Mouse (Mus musculus): ENCODE results near the gene Nop2. TPM values are rescaled to one million over a fixed set of nuclear protein-coding genes. Genes with fewer than 3 reads are reported as not detected.
"Not testable (repeated sequence)": the region's sequence is repeated elsewhere in the genome, so short reads cannot be mapped to it uniquely, and the experiment has no call there.

The Nop2 gene
- total RNA-seq, 2 experiments from 2014 or later, result 16.2 to 19.9 TPM

DNA sequence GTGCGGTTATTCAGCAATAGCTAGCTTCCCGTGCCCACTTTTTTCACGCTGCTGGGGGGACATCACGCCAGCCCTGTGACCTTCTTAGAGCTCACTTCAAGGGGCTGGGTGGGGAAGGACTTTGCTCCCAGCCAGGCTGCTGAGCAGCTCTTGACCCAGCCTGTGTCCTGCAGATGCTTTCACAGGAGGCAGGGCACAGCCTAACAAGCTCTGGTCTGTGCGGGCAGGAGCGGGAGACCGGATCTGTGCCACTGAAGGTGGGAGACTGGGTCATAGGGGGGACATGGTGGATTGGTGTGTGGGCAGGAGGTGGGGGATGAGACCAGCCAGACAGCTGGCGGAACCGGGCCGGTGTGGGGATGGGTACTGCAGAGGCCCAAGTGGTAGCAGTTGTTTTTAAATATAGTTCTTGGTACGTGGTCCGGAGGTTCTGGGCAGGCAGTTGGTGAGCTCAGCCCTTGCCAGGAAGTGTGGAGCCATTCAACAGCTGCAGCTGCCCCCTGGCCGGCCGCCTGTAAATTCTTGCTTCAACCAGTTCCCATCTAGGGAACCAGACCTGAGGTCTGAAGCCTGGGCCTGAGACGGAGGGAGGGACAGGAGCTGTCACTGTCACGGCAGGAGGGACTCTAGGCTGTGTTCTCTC lies 17.3 kb downstream of the Nop2 start:
- intact Hi-C loops (cut with DNase I), result loop anchor here (5.0 kb wide), 2 partner anchors 43 to 123 kb away; partner anchors contain the start of genes Mrpl51 and Ncapd2
- peak; percentile 60 to 77 for DNase-seq

DNA sequence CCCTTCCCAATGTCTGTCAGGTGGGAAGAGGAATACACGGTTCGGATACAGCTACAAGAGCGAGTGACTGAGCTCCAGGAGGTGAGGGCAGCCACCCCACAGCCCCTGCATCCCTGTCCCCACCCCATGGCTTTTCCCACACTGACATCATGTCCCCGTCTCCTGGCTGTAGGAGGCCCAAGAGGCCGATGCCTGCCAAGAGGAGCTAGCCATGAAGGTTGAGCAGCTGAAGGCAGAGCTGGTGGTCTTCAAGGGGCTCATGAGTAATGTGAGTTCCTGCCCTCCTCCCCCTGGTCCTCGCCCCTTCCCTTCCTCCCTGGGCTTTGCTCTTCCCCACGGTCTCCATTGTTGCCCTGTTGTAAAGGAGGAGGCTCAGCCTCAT lies 17.9 kb downstream of the Nop2 start:
- intact Hi-C loops (cut with DNase I), result loop anchor here (5.0 kb wide), 2 partner anchors 43 to 123 kb away; partner anchors contain the start of genes Mrpl51 and Ncapd2

DNA sequence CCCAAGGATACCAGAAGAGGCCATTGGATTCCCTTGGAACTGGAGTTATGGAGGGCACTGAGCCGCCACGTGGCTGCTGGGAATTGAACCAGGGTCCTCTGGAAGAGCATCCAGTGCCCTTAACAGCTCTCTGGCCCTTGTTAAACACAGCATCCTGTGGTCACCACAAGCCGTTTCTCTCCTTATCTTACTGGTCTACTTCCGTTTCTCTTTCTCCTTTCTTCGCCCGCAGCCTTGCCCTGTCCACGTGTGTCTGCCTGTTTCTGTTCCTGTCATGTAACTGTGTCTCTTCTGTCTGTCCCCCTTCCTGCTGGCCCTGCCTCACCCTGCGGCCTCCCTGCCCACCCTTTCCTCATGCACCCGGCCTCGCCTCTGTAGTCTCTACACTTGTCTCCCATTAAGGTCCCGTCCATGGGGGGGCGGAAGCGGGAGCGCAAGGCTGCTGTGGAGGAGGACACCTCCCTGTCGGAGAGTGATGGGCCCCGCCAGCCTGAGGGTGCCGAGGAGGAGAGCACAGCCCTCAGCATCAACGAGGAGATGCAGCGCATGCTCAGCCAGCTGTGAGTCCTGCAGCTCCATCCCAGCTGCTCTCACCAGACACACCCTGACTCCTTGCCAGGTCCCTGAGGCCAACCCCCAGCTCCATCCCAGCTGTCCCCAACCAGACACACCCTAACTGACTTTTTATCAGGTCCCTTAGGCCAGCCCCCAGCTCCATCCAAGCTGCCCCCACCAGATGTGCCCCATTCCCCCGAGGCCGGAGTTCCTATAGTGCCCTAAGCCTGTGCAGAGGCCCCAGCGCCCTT lies 20.7 kb downstream of the Nop2 start:
- intact Hi-C loops (cut with DNase I), result loop anchor here (1.0 kb wide), 1 partner anchor 8 kb away; no protein-coding TSS in a partner anchor
- peak; percentile 73 to 77 for DNase-seq

More for the DNA sequence above, 17.9 kb downstream of the Nop2 start:
- peak in 1 of 2 experiments; percentile 38 for DNase-seq

DNA sequence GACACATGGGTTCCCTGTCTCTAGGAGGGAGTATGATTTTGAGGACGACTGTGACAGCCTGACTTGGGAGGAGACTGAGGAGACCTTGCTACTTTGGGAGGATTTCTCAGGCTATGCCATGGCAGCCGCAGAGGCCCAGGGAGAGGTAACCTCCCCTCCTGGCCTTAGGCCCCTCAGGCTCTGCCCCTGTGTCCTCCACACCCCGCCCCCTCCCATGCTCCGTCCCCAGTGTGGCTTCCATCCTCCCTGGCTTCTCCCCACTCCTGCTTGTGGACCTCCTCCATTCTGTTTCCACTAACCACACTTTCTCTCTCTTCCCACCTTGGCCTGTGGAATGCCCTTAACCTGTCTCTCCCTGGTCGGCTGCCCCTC lies 21.3 kb downstream of the Nop2 start:
- intact Hi-C loops (cut with DNase I), result no loop called here
- DNase-seq, result no peak

DNA sequence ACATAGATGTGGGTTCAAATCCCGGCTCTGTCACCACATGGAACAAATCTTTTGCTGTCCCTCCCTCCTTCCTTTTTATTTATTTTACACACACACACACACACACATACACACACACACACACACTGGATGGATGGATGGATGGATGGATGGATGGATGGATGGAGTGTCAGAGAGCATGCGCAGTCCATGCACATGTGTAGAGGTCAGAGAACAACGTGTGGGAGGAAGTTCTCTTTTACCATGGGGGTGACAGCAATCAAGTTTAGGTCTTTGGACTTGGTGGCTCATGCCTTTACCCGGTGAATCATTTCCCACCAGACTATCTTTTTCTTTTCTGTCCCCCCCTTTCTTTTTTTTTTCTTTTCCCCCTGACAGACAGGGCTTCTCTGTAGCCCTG lies 22.0 kb downstream of the Nop2 start:
- DNase-seq, result no peak
- intact Hi-C loops (cut with DNase I), result no loop called here

DNA sequence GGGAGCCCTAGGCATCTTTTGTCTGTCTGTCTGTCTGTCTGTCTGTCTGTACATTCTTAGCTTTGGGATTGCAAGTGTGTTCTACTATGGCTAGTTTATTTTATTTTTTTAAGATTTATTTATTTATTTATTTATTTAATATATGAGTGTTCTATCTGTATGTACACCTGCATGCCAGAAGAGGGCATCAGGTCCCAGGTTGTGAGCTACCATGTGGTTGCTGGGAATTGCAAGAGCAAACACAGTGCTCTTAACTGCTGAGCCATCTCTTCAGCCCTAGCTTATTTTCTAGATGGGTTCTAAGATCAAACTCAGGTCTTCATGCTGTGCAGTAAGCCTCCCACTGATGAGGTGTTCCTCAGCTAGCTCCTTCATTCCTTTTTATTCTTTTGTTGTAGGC lies 22.8 kb downstream of the Nop2 start:
- DNase-seq, result no peak
- intact Hi-C loops (cut with DNase I), result no loop called here

DNA sequence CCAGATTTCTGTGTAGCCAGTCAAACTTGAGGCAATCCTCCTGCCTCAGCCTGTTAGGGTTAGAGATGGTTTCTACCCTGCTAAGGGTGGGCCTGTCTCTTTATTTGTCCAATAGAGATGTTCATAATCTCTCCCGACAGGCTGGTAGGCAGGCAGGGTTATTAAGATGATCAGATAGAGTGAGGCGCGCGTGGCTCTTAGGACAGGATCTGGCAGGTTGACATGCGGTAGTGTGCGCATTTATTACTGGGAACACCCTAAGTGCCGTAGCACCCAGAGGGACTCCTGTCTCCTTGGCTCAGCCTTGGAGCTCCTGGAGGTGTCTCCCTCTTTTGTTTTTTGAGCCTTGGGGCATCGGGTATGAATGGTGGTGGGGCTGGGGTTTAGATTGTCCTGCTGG lies 23.6 kb downstream of the Nop2 start:
- DNase-seq, result no peak
- intact Hi-C loops (cut with DNase I), result no loop called here

DNA sequence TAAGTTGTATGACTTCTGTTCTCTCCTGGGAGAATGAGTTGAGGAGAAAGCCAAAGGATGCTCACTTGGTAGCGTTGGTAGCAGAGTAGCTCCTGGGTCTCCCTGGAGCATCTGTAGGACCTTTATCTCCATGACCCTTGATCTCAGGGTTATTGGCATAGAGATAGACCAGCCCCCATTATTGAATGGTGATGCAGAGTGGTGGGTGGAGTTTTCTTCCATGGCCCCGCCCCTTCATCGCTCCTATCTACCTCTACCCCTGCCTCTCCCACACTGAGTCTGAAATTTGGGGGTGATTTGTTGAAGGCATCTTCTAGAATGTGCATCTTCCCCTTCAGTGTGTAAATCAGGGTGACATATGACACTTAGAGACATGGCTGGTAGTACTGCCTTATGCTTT lies 24.8 kb downstream of the Nop2 start:
- no peak for DNase-seq
- intact Hi-C loops (cut with DNase I), result no loop called here

DNA sequence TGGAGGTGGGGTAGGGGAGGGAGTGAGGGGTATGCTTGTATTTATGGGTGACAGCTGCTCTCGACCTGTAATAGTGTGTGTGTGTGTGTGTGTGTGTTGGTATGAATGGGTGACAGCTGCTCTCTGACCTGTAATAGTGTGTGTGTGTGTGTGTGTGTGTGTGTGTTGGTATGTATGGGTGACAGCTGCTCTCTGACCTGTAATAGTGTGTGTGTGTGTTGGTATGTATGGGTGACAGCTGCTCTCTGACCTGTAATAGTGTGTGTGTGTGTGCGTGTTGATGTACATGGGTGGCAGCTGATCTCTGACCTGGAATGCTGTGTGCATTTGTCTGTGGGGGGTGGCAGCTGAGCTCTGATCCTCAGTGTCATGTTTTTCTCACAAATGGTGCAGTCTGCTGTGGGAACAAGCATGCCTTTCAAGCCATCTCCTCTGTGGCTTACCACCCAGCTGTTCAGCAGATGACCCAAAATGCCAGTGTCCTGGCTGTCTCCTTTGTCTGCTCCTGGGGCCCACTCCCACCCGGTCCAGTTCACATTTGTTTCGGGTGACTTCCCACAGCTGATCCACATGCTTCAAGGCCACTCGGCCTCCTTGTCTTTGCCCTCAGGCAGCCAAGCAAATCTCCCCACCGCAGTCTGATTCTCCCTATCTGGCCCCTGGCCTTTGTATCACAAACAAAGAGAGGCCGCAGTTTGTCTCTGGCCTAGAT lies 25.4 kb downstream of the Nop2 start:
- DNase-seq, result no peak
- intact Hi-C loops (cut with DNase I), result no loop called here

DNA sequence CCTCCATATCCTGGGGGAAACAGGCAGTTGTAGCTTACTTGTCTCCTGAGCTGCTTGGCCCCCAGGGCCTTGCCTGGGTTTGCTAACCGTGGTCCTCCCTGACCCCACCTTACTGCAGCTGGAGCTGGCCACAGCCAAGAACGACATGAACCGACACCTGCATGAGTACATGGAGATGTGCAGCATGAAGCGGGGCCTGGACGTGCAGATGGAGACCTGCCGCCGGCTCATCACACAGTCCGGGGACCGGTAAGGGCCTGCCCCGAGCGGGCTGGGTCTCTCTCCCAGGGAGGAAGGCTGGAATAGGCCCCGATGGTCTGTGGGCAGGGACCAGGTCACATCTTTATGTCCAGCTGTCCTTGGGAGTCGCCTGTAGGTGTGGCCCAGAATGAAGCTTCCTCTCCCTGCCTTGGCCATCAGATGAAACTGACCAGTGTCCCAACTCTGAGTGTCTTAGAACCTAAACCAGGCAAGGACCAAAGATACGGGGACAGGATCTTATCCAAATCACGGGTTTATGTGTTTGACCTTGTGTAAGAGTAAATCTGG lies 27.3 kb downstream of the Nop2 start:
- intact Hi-C loops (cut with DNase I), result no loop called here
- DNase-seq, result no peak

DNA sequence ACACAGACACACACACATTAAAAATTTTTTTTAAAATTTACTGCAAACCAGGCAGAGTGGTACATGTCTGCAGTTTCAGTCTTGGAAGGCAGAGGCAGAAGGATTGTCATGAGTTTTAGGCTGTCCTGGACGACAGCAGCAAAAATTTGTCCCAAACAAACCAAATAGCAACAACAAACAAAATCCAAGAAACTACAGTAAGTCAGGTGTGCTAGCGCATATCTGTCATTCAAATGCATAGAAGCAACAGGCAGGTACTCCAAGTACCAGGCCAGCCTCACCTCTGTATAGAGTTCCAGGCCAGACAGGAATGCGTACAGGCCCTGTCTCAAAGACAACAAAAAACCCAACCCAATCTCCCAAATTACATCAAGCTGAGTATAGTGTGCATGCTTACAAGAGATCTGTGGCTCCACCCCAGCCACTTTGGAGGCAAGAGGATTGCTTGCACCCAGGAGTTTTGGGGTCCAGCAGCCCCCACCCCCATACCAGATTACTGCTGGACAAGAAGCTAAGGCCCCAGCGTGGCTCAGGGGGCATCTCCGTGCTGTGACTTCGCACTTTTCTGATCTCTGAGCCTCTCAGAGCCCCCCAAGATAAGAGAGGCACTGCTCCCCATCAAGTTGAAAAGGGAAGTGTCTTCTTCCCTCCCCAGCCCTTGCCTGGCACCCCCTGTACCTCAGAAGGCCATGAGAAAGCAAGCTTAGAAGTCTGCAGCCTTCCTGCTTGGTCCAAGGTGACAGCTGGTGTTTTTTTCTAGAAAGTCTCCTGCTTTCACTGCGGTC lies 28.3 kb downstream of the Nop2 start:
- DNase-seq, result no peak
- intact Hi-C loops (cut with DNase I), result loop anchor here (1.0 kb wide), 1 partner anchor 8 kb away; no protein-coding TSS in a partner anchor

DNA sequence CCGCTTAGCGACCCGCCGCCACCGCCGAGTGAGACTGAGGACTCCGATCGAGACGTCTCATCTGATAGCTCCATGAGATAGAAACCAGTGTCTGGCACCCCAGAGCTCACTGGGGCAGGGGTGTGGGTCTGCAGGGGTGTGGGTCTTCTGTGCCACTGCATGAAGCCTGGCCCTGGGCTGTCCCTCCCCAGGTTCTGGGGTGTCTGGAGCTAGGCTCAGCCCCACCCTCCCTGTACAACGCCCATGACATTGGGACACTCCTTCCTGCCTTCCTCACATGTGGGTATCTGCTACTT lies 28.8 kb downstream of the Nop2 start:
- intact Hi-C loops (cut with DNase I), result loop anchor here (1.0 kb wide), 1 partner anchor 8 kb away; no protein-coding TSS in a partner anchor
- DNase-seq, result no peak

DNA sequence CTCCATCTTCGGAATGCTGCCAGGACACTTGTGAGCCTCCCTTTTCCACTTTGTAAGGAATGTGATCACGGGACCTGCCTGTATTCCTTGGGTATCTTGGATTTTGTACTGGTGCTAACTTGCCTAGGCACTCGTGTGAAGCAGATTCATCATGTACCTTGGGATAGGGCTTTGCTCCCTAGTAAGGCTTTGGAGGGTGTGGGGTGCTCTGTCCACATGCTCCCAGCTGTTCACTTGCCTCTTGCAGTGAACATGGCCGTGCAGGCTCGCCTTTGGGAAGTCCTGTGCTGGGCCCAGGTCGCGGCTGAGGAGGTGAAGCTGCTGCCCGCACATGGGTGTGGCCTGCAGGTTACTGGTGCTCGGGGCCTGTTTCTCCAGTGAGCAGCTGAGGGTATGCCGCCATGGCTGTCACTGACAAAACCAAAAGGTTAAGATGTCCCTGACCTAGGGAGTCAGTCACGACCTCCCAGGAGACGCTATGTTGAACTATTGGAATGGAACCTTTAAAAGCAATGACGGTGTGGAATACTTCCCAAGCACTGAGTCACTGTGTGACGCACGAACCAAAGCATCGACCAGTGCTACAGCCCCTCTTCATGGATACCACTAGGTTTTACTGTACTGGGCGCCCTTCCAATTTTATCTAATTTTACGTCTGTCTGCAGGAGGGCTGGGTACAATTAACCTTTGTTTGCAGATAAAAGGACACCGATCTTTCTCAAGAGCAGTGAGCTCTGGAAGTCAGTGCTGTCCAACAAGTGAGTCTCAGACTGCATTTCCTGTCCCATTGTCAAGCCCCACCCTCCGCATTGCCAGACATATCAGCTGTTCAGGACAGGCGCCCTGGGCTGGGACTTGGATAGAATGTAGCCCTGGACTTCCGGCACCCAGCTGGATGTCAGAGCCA lies 29.4 kb downstream of the Nop2 start:
- DNase-seq, result peak; percentile 77 to 81
- intact Hi-C loops (cut with DNase I), result loop anchor here (1.0 kb wide), 1 partner anchor 9 kb away; no protein-coding TSS in a partner anchor

DNA sequence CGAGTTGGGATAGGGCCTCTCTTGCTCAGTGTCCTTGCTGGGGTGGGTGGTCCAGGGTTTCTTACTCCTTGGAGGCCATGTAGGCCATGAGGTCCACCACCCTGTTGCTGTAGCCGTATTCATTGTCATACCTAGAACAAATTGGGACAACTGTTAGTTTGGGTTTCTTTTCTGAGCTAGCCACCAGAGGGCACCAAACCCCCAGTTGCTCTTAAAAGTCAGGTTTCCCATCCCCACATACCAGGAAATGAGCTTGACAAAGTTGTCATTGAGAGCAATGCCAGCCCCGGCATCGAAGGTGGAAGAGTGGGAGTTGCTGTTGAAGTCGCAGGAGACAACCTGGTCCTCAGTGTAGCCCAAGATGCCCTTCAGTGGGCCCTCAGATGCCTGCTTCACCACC lies 30.3 kb downstream of the Nop2 start:
- peak; percentile 72 to 80 for DNase-seq

DNA sequence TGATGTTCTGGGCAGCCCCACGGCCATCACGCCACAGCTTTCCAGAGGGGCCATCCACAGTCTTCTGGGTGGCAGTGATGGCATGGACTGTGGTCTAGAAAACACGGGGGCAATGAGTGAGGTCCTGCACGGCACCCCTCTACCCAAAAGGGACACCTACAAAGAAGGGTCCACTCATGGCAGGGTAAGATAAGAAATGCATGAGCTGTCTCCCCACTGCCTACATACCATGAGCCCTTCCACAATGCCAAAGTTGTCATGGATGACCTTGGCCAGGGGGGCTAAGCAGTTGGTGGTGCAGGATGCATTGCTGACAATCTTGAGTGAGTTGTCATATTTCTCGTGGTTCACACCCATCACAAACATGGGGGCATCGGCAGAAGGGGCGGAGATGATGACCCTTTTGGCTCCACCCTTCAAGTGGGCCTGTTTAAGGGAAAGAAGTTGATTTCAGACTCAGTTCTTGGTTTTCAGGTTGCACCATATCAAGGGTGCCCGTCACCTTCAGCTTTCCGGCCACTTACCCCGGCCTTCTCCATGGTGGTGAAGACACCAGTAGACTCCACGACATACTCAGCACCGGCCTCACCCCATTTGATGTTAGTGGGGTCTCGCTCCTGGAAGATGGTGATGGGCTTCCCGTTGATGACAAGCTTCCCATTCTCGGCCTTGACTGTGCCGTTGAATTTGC lies 31.1 kb downstream of the Nop2 start:
- not testable (repeated sequence) for DNase-seq
- intact Hi-C loops (cut with DNase I), result loop anchor here (2.0 kb wide), 1 partner anchor 108 kb away; no protein-coding TSS in a partner anchor

More for the DNA sequence above, 30.3 kb downstream of the Nop2 start:
- intact Hi-C loops (cut with DNase I), result loop anchor here (2.0 kb wide), 1 partner anchor 109 kb away; no protein-coding TSS in a partner anchor

DNA sequence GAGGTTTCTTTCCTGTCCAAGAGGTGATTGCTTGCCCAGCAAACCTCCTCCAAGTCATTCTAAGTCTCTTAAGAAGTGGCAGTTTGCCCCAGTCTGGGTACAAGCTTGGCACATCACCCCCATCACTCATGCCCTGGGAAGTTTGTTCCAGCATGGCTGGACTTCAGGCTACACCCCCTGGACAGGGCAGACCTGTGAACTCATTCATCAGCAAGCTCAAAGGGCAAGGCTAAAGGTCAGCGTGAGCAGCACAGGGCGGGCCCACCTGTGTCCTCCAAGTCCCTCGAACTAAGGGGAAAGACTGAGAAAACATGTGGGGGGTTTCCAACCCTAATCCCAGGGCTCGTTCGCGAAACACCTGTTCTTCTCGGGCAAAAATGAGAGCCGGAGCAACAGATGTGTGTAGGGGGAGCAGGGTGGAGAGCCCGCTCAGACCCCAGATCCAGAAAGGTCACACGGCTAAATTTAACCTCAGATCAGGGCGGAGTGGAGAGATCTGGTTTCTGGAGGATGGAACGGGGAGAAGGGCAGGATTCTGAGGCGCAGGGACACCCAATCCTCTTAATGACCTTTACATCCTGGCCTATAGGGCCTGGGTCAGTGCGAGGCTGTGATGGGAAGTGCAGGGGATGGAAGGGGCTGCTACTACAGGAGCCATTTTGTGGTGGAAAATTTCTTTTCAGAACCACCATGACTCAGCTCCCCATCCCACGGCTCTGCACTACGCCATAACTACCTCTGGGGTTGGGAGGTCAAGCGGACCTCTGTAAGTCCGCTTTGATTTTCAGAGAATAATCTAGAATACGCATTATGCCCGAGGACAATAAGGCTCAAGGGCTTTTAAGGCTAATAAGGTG lies 32.3 kb downstream of the Nop2 start:
- intact Hi-C loops (cut with DNase I), result loop anchor here (2.0 kb wide), 1 partner anchor 107 kb away; no protein-coding TSS in a partner anchor
- no peak for DNase-seq

DNA sequence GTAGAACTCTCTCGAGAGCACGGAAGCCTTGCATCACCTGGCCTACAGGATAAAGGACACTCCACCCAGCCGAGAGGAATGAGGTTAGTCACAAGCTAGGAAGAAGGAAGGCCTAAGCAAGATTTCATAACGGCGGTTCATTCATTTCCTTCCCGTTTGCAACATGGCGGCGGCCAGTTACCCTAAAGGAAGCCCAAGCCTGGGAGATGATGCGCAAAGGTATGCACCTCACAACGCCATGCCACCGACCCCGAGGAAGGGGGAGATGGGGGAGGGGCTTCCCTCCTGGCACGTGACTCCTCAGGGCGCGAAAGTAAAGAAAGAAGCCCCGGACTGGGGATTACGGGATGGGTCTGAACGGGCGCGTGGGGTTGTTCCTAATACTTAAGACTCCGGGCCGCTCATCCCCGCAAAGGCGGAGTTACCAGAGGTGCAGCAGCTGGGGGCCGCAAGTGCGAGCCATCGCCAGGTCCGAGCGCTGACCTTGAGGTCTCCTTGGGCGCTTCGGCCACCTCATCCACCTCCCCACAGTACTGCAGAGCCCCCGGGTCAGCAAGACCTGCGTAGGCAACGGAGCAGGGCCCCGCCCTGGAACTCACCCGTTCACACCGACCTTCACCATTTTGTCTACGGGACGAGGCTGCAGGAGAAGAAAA lies 33.1 kb downstream of the Nop2 start:
- intact Hi-C loops (cut with DNase I), result no loop called here
- DNase-seq, result peak; percentile 48 to 67
